Mouse (Mus musculus): ENCODE data around the gene Enpp5.

DNA sequence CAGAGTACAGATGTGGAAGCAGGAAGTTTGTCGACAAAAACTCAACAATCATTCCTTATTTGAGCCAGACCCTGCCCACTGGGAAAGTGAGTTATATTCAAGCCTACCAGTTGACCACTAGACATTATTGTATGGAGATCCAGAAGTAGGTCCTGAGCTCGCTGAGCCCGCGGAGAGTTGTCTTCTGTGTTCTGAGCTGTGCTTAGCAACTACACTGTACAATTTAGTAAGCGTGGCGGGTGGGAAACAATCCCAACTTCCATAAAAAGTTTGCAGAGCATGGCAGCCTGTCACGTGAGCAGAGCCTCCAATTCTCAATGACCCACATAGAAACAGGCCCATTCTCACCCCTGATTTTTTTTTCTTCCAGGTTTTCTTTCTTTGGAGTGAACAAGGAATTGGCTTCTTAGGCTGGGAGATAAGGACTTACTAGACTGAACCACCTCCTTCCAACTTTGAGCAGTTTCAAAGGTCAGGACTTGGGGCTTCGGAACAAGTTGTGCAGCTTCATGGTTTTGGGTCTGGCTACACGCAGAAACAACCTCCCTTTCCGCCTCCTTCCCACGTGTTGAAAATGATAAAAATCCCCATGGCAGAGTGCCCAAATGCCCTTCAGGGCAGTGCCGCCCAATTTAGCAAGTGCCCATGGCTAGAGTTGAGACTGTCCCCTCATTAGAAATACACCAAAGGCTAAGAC, 1.3 kb upstream of the Enpp5 start:
- TF ChIP-seq CTCF (IDR thresholded peaks at IDR 0.05; ENCODE audit: borderline replicate concordance, control insufficient read depth, extremely low read depth, insufficient read depth, low read length, poor library complexity): no peak
- no peak for TF ChIP-seq POLR2A (IDR thresholded peaks at IDR 0.05; ENCODE audit: control insufficient read depth, extremely low read depth, insufficient read depth, low read length, poor library complexity)

All from thymus, adult 2 months (tissue).